21 mouse cellular contexts compared by ENCODE assay signal in the genomic region with DNA sequence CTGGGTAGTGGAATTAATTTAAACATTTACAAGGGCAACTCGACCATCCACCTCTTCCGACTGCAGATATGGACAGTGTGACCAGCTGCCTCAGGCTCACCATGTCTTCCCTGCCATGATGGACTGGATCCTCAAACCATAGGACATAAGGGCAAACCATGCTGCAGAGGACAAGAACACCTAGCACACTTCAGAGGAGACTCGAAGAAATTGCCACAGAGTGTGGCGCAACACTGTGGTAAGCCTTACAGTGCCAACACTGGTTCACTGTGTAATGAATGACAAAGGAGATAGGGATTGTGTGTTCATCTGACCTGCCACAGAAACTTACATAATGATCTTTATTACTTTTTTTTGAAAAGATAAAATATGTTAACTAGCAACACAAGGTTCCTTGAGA.
A peak's percentile ranks its signal among the peaks of the same experiment; 100 is the strongest.
DNase-seq lines count a peak whose midpoint lies in the region; ATAC-seq and TF ChIP-seq lines count a peak whose summit lies in the region.
"Had no signal": no experiment of that assay in that cellular context is flagged by ENCODE, and none has a peak within 500 bp of the region (broad histone marks: within the 10 kb centered on the region; RNA-seq: fewer than 3 reads in every experiment).

No protein-coding gene starts in this region.

- ATAC-seq in heart, embryonic 15.5 days (replicated peaks; ENCODE audit: insufficient number of reproducible peaks, insufficient read depth, low FRiP score, low read depth): no peak
- ATAC-seq in common myeloid progenitor, adult 5-6 weeks (replicated peaks; ENCODE audit: low read depth, poor library complexity, severe bottlenecking): peak; percentile 77
- ATAC-seq: midbrain, embryonic 16.5 days had no signal

- H3K27ac ChIP-seq in heart, embryonic 15.5 days: peak overlapping the region; percentile 88
- H3K27ac ChIP-seq in heart, adult 2 months: no peak overlapping the region
- H3K27ac ChIP-seq: embryonic facial prominence, embryonic 15.5 days; forebrain, embryonic 10.5 days; limb, embryonic 13.5 days; liver, embryonic 15.5 days; neural tube, embryonic 15.5 days had no signal

- H3K9ac ChIP-seq in heart, embryonic 15.5 days: no peak overlapping the region
- H3K9ac ChIP-seq in heart, adult 2 months (ENCODE audit: low read depth, low read length): no peak overlapping the region
- H3K9ac ChIP-seq: embryonic facial prominence, embryonic 15.5 days; limb, embryonic 13.5 days; liver, embryonic 15.5 days; neural tube, embryonic 15.5 days had no signal

- H3K79me2 ChIP-seq in heart, adult 2 months (replicated peaks; ENCODE audit: control insufficient read depth, insufficient read depth, low read length): no peaks in the 10 kb centered on the region

- no peaks in the 10 kb centered on the region for H3K36me3 ChIP-seq in heart, embryonic 15.5 days
- peaks cover 13% of the 10 kb centered on the region; the same call in 1 of the 2 replicates for H3K36me3 ChIP-seq in heart, adult 2 months (ENCODE audit: control insufficient read depth, insufficient read depth, low read length)
- H3K36me3 ChIP-seq: embryonic facial prominence, embryonic 15.5 days; forebrain, embryonic 10.5 days; G1E; limb, embryonic 13.5 days; liver, embryonic 15.5 days; neural tube, embryonic 15.5 days had no signal

- 66% methylated on average over 4 of the region's 4 CpGs for WGBS in heart, embryonic 15.5 days
- 62% methylated on average over 4 of the region's 4 CpGs for WGBS in heart, adult 2 months

- no peak for TF ChIP-seq CTCF in heart, adult 2 months (IDR thresholded peaks at IDR 0.05)

- no peaks in the 10 kb centered on the region for H3K27me3 ChIP-seq in heart, embryonic 15.5 days
- H3K27me3 ChIP-seq in heart, adult 2 months (ENCODE audit: control insufficient read depth, insufficient read depth, low read length): no peaks in the 10 kb centered on the region
- H3K27me3 ChIP-seq: embryonic facial prominence, embryonic 15.5 days; limb, embryonic 13.5 days; liver, embryonic 15.5 days; neural tube, embryonic 15.5 days had no signal

- no peak overlapping the region for H3K4me2 ChIP-seq in heart, embryonic 15.5 days
- H3K4me2 ChIP-seq: embryonic facial prominence, embryonic 15.5 days; limb, embryonic 13.5 days; liver, embryonic 15.5 days; neural tube, embryonic 15.5 days had no signal

- no peak for TF ChIP-seq EP300 in heart, adult 2 months (IDR thresholded peaks at IDR 0.05; ENCODE audit: insufficient read depth, low read depth, low read length)

- TF ChIP-seq POLR2A in heart, adult 2 months (IDR thresholded peaks at IDR 0.05; ENCODE audit: insufficient read depth, low read depth, low read length): no peak

- H3K4me1 ChIP-seq in heart, embryonic 15.5 days (replicated peaks): peaks cover 59% of the 10 kb centered on the region
- peaks cover 7% of the 10 kb centered on the region for H3K4me1 ChIP-seq in heart, adult 2 months (ENCODE audit: control insufficient read depth, insufficient read depth, low read length)
- H3K4me1 ChIP-seq: embryonic facial prominence, embryonic 15.5 days; forebrain, embryonic 10.5 days; limb, embryonic 13.5 days; liver, embryonic 15.5 days; neural tube, embryonic 15.5 days had no signal

- H3K9me3 ChIP-seq in heart, embryonic 15.5 days (replicated peaks): no peaks in the 10 kb centered on the region
- H3K9me3 ChIP-seq: embryonic facial prominence, embryonic 15.5 days; forebrain, embryonic 10.5 days; G1E; limb, embryonic 13.5 days; liver, embryonic 15.5 days; neural tube, embryonic 15.5 days had no signal

- DNase-seq in adrenal gland, adult 8-10 months: peak; percentile 44
- no peak for DNase-seq in adrenal gland, adult 18-20 months (ENCODE audit: low spot score in 2 of 2)
- DNase-seq in heart, adult 2 months: no peak
- DNase-seq in 416B (ENCODE audit: low read depth): peak; percentile 68
- DNase-seq in embryo, embryonic 10 days (ENCODE audit: low spot score): no peak
- DNase-seq in thymus, postnatal 36 days: no peak
- DNase-seq: cerebellum, adult 11-12 months; cerebellum, postnatal 14 days; kidney, adult 11 months; layer of hippocampus, postnatal 36 days; right cerebral cortex, postnatal 14 days; spleen, adult 18-20 months had no signal

- H3K4me3 ChIP-seq in heart, embryonic 15.5 days: no peak overlapping the region
- no peak overlapping the region for H3K4me3 ChIP-seq in heart, adult 2 months
- H3K4me3 ChIP-seq: embryonic facial prominence, embryonic 15.5 days; forebrain, embryonic 10.5 days; limb, embryonic 13.5 days; liver, embryonic 15.5 days; neural tube, embryonic 15.5 days had no signal

- intact Hi-C loops in heart, adult 2 months (cut with DNase I): no loop called here

Comparison
In these comparisons a context has a peak if more than half of its experiments do, and no peak if none do; other contexts are left out.
1. DNase-seq: peak in adrenal gland, adult 8-10 months (single experiment) and 416B (single experiment); none in adrenal gland, adult 18-20 months (0 of 2), heart, adult 2 months (0 of 2), embryo, embryonic 10 days (single experiment) and thymus, postnatal 36 days (0 of 2).